Mouse (Mus musculus) heart, adult 8-10 months (tissue): ENCODE measurements around the gene Cldn9. TPM values are rescaled to one million over a fixed set of nuclear protein-coding genes. Genes with fewer than 3 reads are reported as not detected.

Experiments used
- DNase-seq: peaks from one replicate; pipeline ENCODE4 v3.0.0; 2022; ENCODE audit warnings: low spot score
- total RNA-seq, 4 experiments: library from RNA; stranded (reverse); gene quantifications; 2 replicates each; pipeline ENCODE4 v1.2.4; 2022

Gene Cldn9
- total RNA-seq, 4 experiments from 2014 or later, result 0.19 TPM; not detected in 3

GRCm38 (mm10) chr17:23653324-23653723, 30.5 kb downstream of the Cldn9 start:
- no peak for DNase-seq

GRCm38 (mm10) chr17:23651363-23651762, 32.5 kb downstream of the Cldn9 start:
- DNase-seq, result no peak

GRCm38 (mm10) chr17:23645894-23646293, 37.9 kb downstream of the Cldn9 start:
- no peak for DNase-seq

DNA sequence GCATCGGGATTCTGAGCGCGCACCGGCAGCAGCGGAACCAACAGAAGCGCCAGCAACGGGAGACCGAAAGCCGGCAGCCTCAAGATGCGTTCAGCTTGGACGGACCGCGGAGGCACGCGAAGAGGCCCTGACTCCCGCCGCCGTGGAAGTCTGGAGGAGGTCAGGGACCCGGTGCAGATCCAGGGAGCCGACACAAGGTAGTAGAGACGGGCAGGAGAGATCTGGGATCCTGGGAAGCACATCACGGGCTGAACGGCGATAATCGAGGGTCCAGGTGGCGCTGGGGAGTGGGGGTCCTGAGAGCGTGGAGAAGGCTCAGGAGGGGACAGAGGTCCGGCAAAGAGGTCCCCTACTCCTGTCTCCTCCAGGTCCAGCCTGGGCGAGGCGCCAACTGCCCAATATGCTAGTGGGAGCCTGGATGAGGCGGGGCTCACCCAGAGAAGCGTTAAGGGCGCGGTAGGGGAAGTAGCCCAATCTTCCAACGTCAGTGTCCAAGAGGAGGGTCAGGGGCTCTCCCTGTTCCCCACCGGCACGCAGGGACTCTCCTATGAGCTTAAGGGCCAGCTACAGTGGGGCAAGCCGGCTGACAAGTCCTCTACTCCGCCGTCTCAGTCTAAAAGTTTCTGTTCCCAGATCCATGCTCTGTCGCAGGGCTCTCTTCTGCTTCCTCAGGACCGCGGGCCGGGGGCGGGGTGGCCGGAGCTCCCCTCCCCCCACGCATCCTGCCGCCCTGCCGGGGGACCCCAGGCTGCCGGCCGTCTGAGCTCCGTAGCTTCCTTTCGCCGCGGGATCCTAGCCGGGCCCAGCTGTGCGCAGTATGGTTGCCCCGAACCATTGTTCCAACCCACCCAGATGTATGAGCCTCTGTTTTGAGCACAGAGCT, 39.0 kb downstream of the Cldn9 start, which contains the start of gene Mmp25:
Gene Mmp25 (minus strand): TSS at position 665 of the 883 bp plus-strand sequence.
- no peak for DNase-seq

Other genes with a start within 250 kb of the Cldn9 start
- not detected for gene Vmn2r117, start 204.3 kb downstream of the Cldn9 start, total RNA-seq
- 1 to 10 TPM; 4.9 to 6.5 (median 5.8) TPM for gene Zfp213, start 119.8 kb downstream of the Cldn9 start, total RNA-seq
- gene Zfp13, start 84.5 kb downstream of the Cldn9 start, total RNA-seq, result 1 to 10 TPM; 1.9 to 5.9 (median 4.4) TPM
- gene Zscan10, start 83.2 kb downstream of the Cldn9 start, total RNA-seq, result not detected
- under 1 TPM in 1 of 4 experiments, not detected in 3; 0.06 TPM for gene Mmp25, start 38.7 kb downstream of the Cldn9 start, total RNA-seq
- gene Bicdl2, start 23.5 kb downstream of the Cldn9 start, total RNA-seq, result not detected
- 100 to 1,000 TPM; 200 to 231 (median 211) TPM for gene Hcfc1r1, start 10.4 kb downstream of the Cldn9 start, total RNA-seq
- gene Thoc6, start 10.1 kb downstream of the Cldn9 start, total RNA-seq, result 10 to 100 TPM in 3 of 4 experiments, 1 to 10 TPM in 1; 8.8 to 11.6 (median 11.0) TPM
- 100 to 1,000 TPM in 2 of 4 experiments, 10 to 100 TPM in 2; 55.7 to 113 (median 85.0) TPM for gene Tnfrsf12a, start 6.6 kb downstream of the Cldn9 start, total RNA-seq
- not detected for gene Cldn6, start 4.8 kb downstream of the Cldn9 start, total RNA-seq
- gene 1520401A03Rik, start 38.8 kb upstream of the Cldn9 start, total RNA-seq, result not detected
- gene Pkmyt1, start 42.3 kb upstream of the Cldn9 start, total RNA-seq, result 1 to 10 TPM in 2 of 4 experiments, under 1 TPM in 2; 0.78 to 1.5 (median 1.1) TPM
- 10 to 100 TPM; 22.4 to 29.0 (median 26.4) TPM for gene Paqr4, start 56.8 kb upstream of the Cldn9 start, total RNA-seq
- under 1 TPM in 1 of 4 experiments, not detected in 3; 0.26 TPM for gene Kremen2, start 61.8 kb upstream of the Cldn9 start, total RNA-seq
- gene Flywch1, start 87.6 kb upstream of the Cldn9 start, total RNA-seq, result 10 to 100 TPM; 40.8 to 42.0 (median 40.9) TPM
- 1 to 10 TPM in 1 of 4 experiments, under 1 TPM in 2, not detected in 1; 0.41 to 1.2 (median 0.87) TPM for gene Flywch2, start 102.1 kb upstream of the Cldn9 start, total RNA-seq
- 100 to 1,000 TPM; 151 to 179 (median 164) TPM for gene Srrm2, start 106.5 kb upstream of the Cldn9 start, total RNA-seq
- gene Elob, start 145.1 kb upstream of the Cldn9 start, total RNA-seq, result 100 to 1,000 TPM; 321 to 411 (median 362) TPM
- gene Prss33, start 152.0 kb upstream of the Cldn9 start, total RNA-seq, result not detected
- gene Prss32, start 159.8 kb upstream of the Cldn9 start, total RNA-seq, result not detected
- under 1 TPM in 2 of 4 experiments, not detected in 2; 0.14 to 0.16 TPM for gene Prss41, start 160.1 kb upstream of the Cldn9 start, total RNA-seq
- gene Prss21, start 184.0 kb upstream of the Cldn9 start, total RNA-seq, result not detected
- gene Dcpp1, start 196.8 kb upstream of the Cldn9 start, total RNA-seq, result not detected
- not detected for gene Dcpp2, start 196.9 kb upstream of the Cldn9 start, total RNA-seq
- not detected for gene Dcpp3, start 233.4 kb upstream of the Cldn9 start, total RNA-seq